Mouse (Mus musculus): Measurements from ENCODE around the gene Vps37b. TPM values are rescaled to one million over a fixed set of nuclear protein-coding genes. Genes with fewer than 3 reads are reported as not detected.

Gene Vps37b
- polyA plus RNA-seq, 1 experiment, result 22.6 TPM

DNA sequence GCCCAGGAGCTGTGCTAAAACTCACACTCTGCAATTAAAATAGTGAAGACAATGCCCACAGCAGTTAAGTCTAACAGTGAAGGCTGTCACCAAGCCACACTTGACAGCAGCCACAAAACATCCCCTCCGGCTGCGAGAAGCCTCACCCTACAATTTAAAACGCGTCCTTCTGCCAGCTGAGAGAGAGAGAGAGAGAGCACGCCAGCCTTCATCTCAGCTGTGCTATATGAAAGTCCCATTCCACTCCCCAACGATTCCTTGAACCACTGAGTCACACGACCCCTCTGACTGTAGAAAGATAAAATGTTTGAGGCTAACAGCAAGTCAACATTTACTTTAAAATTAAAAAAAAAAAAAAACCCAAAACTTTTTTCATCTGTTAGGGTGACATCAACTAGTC, 3.4 kb downstream of the Vps37b start:
- TF ChIP-seq POLR2A (IDR thresholded peaks at IDR 0.05; ENCODE audit: low read depth, low read length), result no peak
- TF ChIP-seq CTCF (conservative IDR thresholded peaks at IDR 0.05; ENCODE audit: insufficient read depth, insufficient read length, low read depth, low read length), result no peak
- H3K4me1 ChIP-seq (ENCODE audit: control insufficient read depth, insufficient read depth, low read length), result peaks cover 36% of the 10 kb centered on the region

GRCm38 (mm10) chr5:124027702-124028470, 4.2 kb downstream of the Vps37b start:
- Histone ChIP-seq H3K4me3 (ENCODE audit: insufficient read depth, low read depth, low read length) (no peak overlapping the region), H3K4me1 (ENCODE audit: control insufficient read depth, insufficient read depth, low read length) (peaks cover 36% of the 10 kb centered on the region), H3K27me3 (replicated peaks; ENCODE audit: control insufficient read depth, insufficient read depth, low read length) (no peaks in the 10 kb centered on the region), H3K27ac (ENCODE audit: insufficient read depth, low read depth, low read length) (peak overlapping the region; percentile 25), H3K36me3 (ENCODE audit: control insufficient read depth, insufficient read depth, low read length) (no peaks in the 10 kb centered on the region)
- WGBS, result 48% methylated on average over 19 of the region's 19 CpGs
- no peak for DNase-seq
- TF ChIP-seq CTCF (conservative IDR thresholded peaks at IDR 0.05; ENCODE audit: insufficient read depth, insufficient read length, low read depth, low read length) (no peak), POLR2A (IDR thresholded peaks at IDR 0.05; ENCODE audit: low read depth, low read length) (no peak)

More for the DNA sequence above, 3.4 kb downstream of the Vps37b start:
- DNase-seq, result no peak
- H3K4me3 ChIP-seq (ENCODE audit: insufficient read depth, low read depth, low read length), result no peak overlapping the region
- H3K36me3 ChIP-seq (ENCODE audit: control insufficient read depth, insufficient read depth, low read length), result no peaks in the 10 kb centered on the region
- H3K27me3 ChIP-seq (replicated peaks; ENCODE audit: control insufficient read depth, insufficient read depth, low read length), result no peaks in the 10 kb centered on the region
- no peak overlapping the region for H3K27ac ChIP-seq (ENCODE audit: insufficient read depth, low read depth, low read length)
- WGBS, result 83% methylated on average over 7 of the region's 7 CpGs

DNA sequence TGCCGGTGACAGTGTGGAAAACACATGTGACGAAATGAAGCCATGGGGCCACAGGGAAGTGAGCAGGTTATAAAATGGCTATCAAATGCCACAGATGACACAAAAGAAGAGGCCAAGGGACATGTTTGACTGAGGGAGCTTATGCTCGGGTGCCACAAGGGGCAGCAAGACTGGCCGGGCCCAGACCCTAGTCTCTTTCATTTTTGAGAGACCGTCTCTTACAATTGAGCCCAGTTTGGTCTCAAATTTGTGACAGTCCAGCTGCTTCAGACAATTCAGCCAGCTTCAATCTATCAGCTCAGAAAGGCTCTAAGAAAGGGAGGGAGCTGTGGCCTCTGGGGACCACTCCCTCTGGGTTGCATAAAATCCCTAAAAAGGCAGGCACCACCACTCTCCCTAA, 5.5 kb downstream of the Vps37b start:
- 71% methylated on average over 5 of the region's 5 CpGs for WGBS
- Histone ChIP-seq H3K4me1 (ENCODE audit: control insufficient read depth, insufficient read depth, low read length) (peaks cover 36% of the 10 kb centered on the region), H3K4me3 (ENCODE audit: insufficient read depth, low read depth, low read length) (no peak overlapping the region), H3K36me3 (ENCODE audit: control insufficient read depth, insufficient read depth, low read length) (no peaks in the 10 kb centered on the region), H3K27ac (ENCODE audit: insufficient read depth, low read depth, low read length) (peak overlapping the region; percentile 87), H3K27me3 (replicated peaks; ENCODE audit: control insufficient read depth, insufficient read depth, low read length) (no peaks in the 10 kb centered on the region)
- no peak for TF ChIP-seq POLR2A (IDR thresholded peaks at IDR 0.05; ENCODE audit: low read depth, low read length)
- no peak for TF ChIP-seq CTCF (conservative IDR thresholded peaks at IDR 0.05; ENCODE audit: insufficient read depth, insufficient read length, low read depth, low read length)
- DNase-seq, result no peak

DNA sequence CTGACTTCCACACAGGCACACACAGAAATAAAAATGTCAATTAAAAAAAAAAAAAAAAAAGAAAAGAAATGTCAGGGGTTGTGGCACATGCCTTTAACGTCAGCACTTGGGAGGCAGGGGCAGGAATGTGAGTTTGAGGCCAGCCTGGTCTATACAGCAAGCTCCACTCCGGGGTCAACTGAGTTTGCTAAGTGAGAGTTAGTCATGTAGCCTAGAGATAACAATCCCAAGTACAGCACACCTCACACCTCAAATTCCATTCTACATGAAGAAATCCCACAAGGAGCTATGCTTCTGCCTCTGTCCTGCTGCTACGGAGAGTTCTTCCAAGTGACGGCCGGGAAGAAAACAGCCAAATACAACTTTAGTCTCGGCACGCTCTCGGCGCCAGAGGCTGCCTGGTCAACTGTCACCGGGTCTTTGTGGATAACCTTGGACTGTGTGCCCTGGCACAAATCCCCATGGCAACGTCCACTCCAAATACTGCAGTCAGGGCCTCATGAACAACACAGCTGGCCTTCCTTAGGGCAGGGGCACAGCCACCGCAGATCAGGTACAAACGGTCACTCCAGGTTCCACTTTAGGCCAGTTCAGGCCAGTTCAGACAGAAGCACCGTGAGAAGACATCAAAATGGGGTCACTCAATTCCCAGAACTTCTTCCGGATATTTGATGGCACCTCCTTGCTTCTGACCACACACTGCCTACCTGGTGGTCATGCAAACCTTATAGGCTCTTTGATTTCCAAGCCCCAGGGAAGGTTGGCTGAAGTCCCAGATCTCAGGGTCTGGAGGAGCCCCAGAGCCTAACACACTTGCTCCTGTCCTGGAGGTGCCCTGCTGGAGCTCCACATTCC, 6.3 kb downstream of the Vps37b start:
- no peaks in the 10 kb centered on the region for H3K36me3 ChIP-seq (ENCODE audit: control insufficient read depth, insufficient read depth, low read length)
- H3K4me3 ChIP-seq (ENCODE audit: insufficient read depth, low read depth, low read length), result no peak overlapping the region
- DNase-seq, result peak; percentile 88
- TF ChIP-seq POLR2A (IDR thresholded peaks at IDR 0.05; ENCODE audit: low read depth, low read length), result no peak
- no peak for TF ChIP-seq CTCF (conservative IDR thresholded peaks at IDR 0.05; ENCODE audit: insufficient read depth, insufficient read length, low read depth, low read length)
- H3K27ac ChIP-seq (ENCODE audit: insufficient read depth, low read depth, low read length), result peak overlapping the region; percentile 87
- 32% methylated on average over 15 of the region's 15 CpGs for WGBS
- H3K27me3 ChIP-seq (replicated peaks; ENCODE audit: control insufficient read depth, insufficient read depth, low read length), result no peaks in the 10 kb centered on the region
- H3K4me1 ChIP-seq (ENCODE audit: control insufficient read depth, insufficient read depth, low read length), result peaks cover 34% of the 10 kb centered on the region

DNA sequence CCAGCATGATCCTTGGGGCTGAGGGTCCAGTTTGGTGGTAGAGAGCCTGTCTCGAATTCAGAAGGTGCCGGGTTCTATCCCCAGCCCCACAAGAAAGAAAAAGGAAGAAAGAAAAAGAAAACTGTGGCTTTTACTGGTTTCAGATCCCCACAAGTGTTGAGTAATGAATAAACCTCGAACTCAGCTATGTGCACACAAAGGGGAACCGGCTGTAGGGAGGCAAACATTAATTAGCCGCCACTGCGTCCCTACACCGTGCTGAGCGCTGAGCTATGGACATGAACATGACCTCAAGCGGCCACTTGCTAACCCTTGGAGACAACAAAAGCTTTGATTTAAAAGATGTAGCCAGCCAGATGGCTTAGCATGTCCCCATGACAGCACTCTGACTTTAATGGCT, 6.9 kb downstream of the Vps37b start:
- TF ChIP-seq POLR2A (IDR thresholded peaks at IDR 0.05; ENCODE audit: low read depth, low read length), result no peak
- no peak for TF ChIP-seq CTCF (conservative IDR thresholded peaks at IDR 0.05; ENCODE audit: insufficient read depth, insufficient read length, low read depth, low read length)
- DNase-seq, result no peak
- Histone ChIP-seq H3K36me3 (ENCODE audit: control insufficient read depth, insufficient read depth, low read length) (no peaks in the 10 kb centered on the region), H3K4me3 (ENCODE audit: insufficient read depth, low read depth, low read length) (no peak overlapping the region), H3K4me1 (ENCODE audit: control insufficient read depth, insufficient read depth, low read length) (peaks cover 34% of the 10 kb centered on the region), H3K27me3 (replicated peaks; ENCODE audit: control insufficient read depth, insufficient read depth, low read length) (no peaks in the 10 kb centered on the region), H3K27ac (ENCODE audit: insufficient read depth, low read depth, low read length) (peak overlapping the region; percentile 87)
- 47% methylated on average over 9 of the region's 9 CpGs for WGBS

DNA sequence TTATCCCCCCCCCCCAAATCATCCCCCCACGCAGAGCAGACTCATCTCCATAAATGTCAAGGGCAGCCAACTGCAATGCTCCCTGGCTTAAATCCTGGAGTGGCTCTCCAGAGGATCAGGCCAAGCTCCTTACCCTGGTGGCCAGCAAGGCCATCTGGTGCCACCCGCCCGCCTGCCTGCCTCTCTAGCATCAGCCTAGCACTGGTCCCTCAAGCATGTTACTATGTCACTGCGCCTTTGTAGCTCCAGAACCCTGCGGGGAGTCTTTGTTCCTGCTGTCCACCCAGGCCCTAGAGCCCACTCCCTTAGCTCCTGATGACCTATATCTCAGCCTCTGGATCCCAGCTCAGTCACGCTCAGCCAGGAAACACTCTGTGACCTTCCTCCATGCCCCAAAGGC, 7.4 kb downstream of the Vps37b start:
- WGBS, result 61% methylated on average over 6 of the region's 6 CpGs
- peak overlapping the region; percentile 87 for H3K27ac ChIP-seq (ENCODE audit: insufficient read depth, low read depth, low read length)
- TF ChIP-seq POLR2A (IDR thresholded peaks at IDR 0.05; ENCODE audit: low read depth, low read length), result no peak
- TF ChIP-seq CTCF (conservative IDR thresholded peaks at IDR 0.05; ENCODE audit: insufficient read depth, insufficient read length, low read depth, low read length), result no peak
- no peaks in the 10 kb centered on the region for H3K27me3 ChIP-seq (replicated peaks; ENCODE audit: control insufficient read depth, insufficient read depth, low read length)
- no peak for DNase-seq
- H3K4me3 ChIP-seq (ENCODE audit: insufficient read depth, low read depth, low read length), result no peak overlapping the region
- H3K4me1 ChIP-seq (ENCODE audit: control insufficient read depth, insufficient read depth, low read length), result peaks cover 34% of the 10 kb centered on the region
- no peaks in the 10 kb centered on the region for H3K36me3 ChIP-seq (ENCODE audit: control insufficient read depth, insufficient read depth, low read length)

DNA sequence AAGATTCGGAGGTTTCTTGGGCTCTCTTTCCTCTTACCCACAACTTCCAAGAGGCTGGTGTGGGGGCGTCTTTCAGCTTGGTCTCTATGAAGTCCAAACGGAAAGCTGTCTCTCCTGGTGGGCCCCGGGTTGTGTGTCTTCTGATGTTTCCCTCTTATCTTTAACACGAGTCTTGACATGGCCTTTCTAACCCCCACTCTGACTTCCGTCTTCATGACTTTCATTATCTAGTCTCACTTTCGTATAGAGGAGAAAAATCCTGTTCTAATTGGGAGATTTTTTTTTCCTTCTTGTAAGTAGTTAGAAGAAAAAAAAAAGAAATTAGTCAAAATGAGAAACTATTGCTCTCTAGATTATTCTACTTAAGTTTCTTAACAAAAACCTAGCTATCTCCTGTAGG, 9.7 kb downstream of the Vps37b start:
- no peak for DNase-seq
- Histone ChIP-seq H3K27ac (ENCODE audit: insufficient read depth, low read depth, low read length) (no peak overlapping the region), H3K27me3 (replicated peaks; ENCODE audit: control insufficient read depth, insufficient read depth, low read length) (no peaks in the 10 kb centered on the region), H3K4me1 (ENCODE audit: control insufficient read depth, insufficient read depth, low read length) (peaks cover 27% of the 10 kb centered on the region), H3K36me3 (ENCODE audit: control insufficient read depth, insufficient read depth, low read length) (no peaks in the 10 kb centered on the region), H3K4me3 (ENCODE audit: insufficient read depth, low read depth, low read length) (no peak overlapping the region)
- WGBS, result 72% methylated on average over 7 of the region's 7 CpGs
- no peak for TF ChIP-seq POLR2A (IDR thresholded peaks at IDR 0.05; ENCODE audit: low read depth, low read length)
- no peak for TF ChIP-seq CTCF (conservative IDR thresholded peaks at IDR 0.05; ENCODE audit: insufficient read depth, insufficient read length, low read depth, low read length)

Data from kidney, adult 2 months (tissue).